Mouse (Mus musculus): Measurements from ENCODE around the gene Pcare. TPM values are rescaled to one million over a fixed set of nuclear protein-coding genes. Genes with fewer than 3 reads are reported as not detected.

The Pcare gene
- polyA plus RNA-seq, 1 experiment from 2014 or later: not detected

- no peak for ATAC-seq (replicated peaks; ENCODE audit: insufficient number of reproducible peaks, low FRiP score, low TSS enrichment, low read depth)
- no peak overlapping the region for H3K4me2 ChIP-seq (ENCODE audit: low read depth, low read length)
- H3K4me1 ChIP-seq (ENCODE audit: control insufficient read depth, insufficient read depth, low read length): no peaks in the 10 kb centered on the region
- no peak overlapping the region for H3K4me3 ChIP-seq (ENCODE audit: low read depth, low read length)
- H3K36me3 ChIP-seq (replicated peaks; ENCODE audit: control insufficient read depth, insufficient read depth, low read depth, low read length): no peaks in the 10 kb centered on the region
- WGBS: 72% methylated on average over 7 of the region's 7 CpGs
- no peak overlapping the region for H3K27ac ChIP-seq (replicated peaks; ENCODE audit: low read depth, low read length)
- DNase-seq (ENCODE audit: low spot score): no peak
- no peak overlapping the region for H3K9ac ChIP-seq (replicated peaks; ENCODE audit: low read length)
- no peaks in the 10 kb centered on the region for H3K9me3 ChIP-seq (replicated peaks; ENCODE audit: control insufficient read depth, low read length)
- H3K27me3 ChIP-seq (ENCODE audit: control insufficient read depth, insufficient read depth, low read length): no peaks in the 10 kb centered on the region
Observed at GRCm38 (mm10) chr17:71760536-71760935, 7.8 kb upstream of the Pcare start.

- Histone ChIP-seq H3K9me3 (replicated peaks; ENCODE audit: control insufficient read depth, low read length) (no peaks in the 10 kb centered on the region), H3K27ac (replicated peaks; ENCODE audit: low read depth, low read length) (no peak overlapping the region), H3K27me3 (ENCODE audit: control insufficient read depth, insufficient read depth, low read length) (no peaks in the 10 kb centered on the region), H3K9ac (replicated peaks; ENCODE audit: low read length) (no peak overlapping the region), H3K4me1 (ENCODE audit: control insufficient read depth, insufficient read depth, low read length) (no peaks in the 10 kb centered on the region), H3K4me2 (ENCODE audit: low read depth, low read length) (no peak overlapping the region), H3K36me3 (replicated peaks; ENCODE audit: control insufficient read depth, insufficient read depth, low read depth, low read length) (no peaks in the 10 kb centered on the region), H3K4me3 (ENCODE audit: low read depth, low read length) (no peak overlapping the region)
- WGBS: 77% methylated on average over 9 of the region's 9 CpGs
- ATAC-seq (replicated peaks; ENCODE audit: insufficient number of reproducible peaks, low FRiP score, low TSS enrichment, low read depth) (no peak), DNase-seq (ENCODE audit: low spot score) (no peak)
Observed at GRCm38 (mm10) chr17:71749616-71750168, 3.0 kb downstream of the Pcare start.

- no peak for ATAC-seq (replicated peaks; ENCODE audit: insufficient number of reproducible peaks, low FRiP score, low TSS enrichment, low read depth)
- no peak for DNase-seq (ENCODE audit: low spot score)
- Histone ChIP-seq H3K4me1 (ENCODE audit: control insufficient read depth, insufficient read depth, low read length) (no peaks in the 10 kb centered on the region), H3K36me3 (replicated peaks; ENCODE audit: control insufficient read depth, insufficient read depth, low read depth, low read length) (no peaks in the 10 kb centered on the region), H3K27ac (replicated peaks; ENCODE audit: low read depth, low read length) (no peak overlapping the region), H3K4me3 (ENCODE audit: low read depth, low read length) (no peak overlapping the region), H3K9ac (replicated peaks; ENCODE audit: low read length) (no peak overlapping the region), H3K9me3 (replicated peaks; ENCODE audit: control insufficient read depth, low read length) (no peaks in the 10 kb centered on the region), H3K4me2 (ENCODE audit: low read depth, low read length) (no peak overlapping the region), H3K27me3 (ENCODE audit: control insufficient read depth, insufficient read depth, low read length) (no peaks in the 10 kb centered on the region)
- 87% methylated on average over 8 of the region's 8 CpGs for WGBS
Observed at GRCm38 (mm10) chr17:71747561-71747960, 5.1 kb downstream of the Pcare start.

GRCm38 (mm10) chr17:71746114-71746513 is 6.6 kb downstream of the Pcare start:
- H3K4me1 ChIP-seq (ENCODE audit: control insufficient read depth, insufficient read depth, low read length): no peaks in the 10 kb centered on the region
- H3K4me3 ChIP-seq (ENCODE audit: low read depth, low read length): no peak overlapping the region
- WGBS: 88% methylated on average over 9 of the region's 9 CpGs
- H3K36me3 ChIP-seq (replicated peaks; ENCODE audit: control insufficient read depth, insufficient read depth, low read depth, low read length): no peaks in the 10 kb centered on the region
- DNase-seq (ENCODE audit: low spot score): no peak
- H3K9me3 ChIP-seq (replicated peaks; ENCODE audit: control insufficient read depth, low read length): no peaks in the 10 kb centered on the region
- no peak overlapping the region for H3K9ac ChIP-seq (replicated peaks; ENCODE audit: low read length)
- H3K27me3 ChIP-seq (ENCODE audit: control insufficient read depth, insufficient read depth, low read length): no peaks in the 10 kb centered on the region
- ATAC-seq (replicated peaks; ENCODE audit: insufficient number of reproducible peaks, low FRiP score, low TSS enrichment, low read depth): no peak
- no peak overlapping the region for H3K27ac ChIP-seq (replicated peaks; ENCODE audit: low read depth, low read length)
- H3K4me2 ChIP-seq (ENCODE audit: low read depth, low read length): no peak overlapping the region

- H3K27ac ChIP-seq (replicated peaks; ENCODE audit: low read depth, low read length): no peak overlapping the region
- H3K27me3 ChIP-seq (ENCODE audit: control insufficient read depth, insufficient read depth, low read length): no peaks in the 10 kb centered on the region
- DNase-seq (ENCODE audit: low spot score) (no peak), ATAC-seq (replicated peaks; ENCODE audit: insufficient number of reproducible peaks, low FRiP score, low TSS enrichment, low read depth) (no peak)
- H3K4me2 ChIP-seq (ENCODE audit: low read depth, low read length): no peak overlapping the region
- H3K4me3 ChIP-seq (ENCODE audit: low read depth, low read length): no peak overlapping the region
- H3K4me1 ChIP-seq (ENCODE audit: control insufficient read depth, insufficient read depth, low read length): no peaks in the 10 kb centered on the region
- H3K36me3 ChIP-seq (replicated peaks; ENCODE audit: control insufficient read depth, insufficient read depth, low read depth, low read length): no peaks in the 10 kb centered on the region
- H3K9me3 ChIP-seq (replicated peaks; ENCODE audit: control insufficient read depth, low read length): no peaks in the 10 kb centered on the region
- no peak overlapping the region for H3K9ac ChIP-seq (replicated peaks; ENCODE audit: low read length)
- 34% methylated on average over 5 of the region's 5 CpGs for WGBS
Observed at GRCm38 (mm10) chr17:71742935-71743334, 9.8 kb downstream of the Pcare start.

GRCm38 (mm10) chr17:71742156-71742555 is 10.5 kb downstream of the Pcare start:
- WGBS: 89% methylated on average over 3 of the region's 3 CpGs
- DNase-seq (ENCODE audit: low spot score): no peak
- Histone ChIP-seq H3K27ac (replicated peaks; ENCODE audit: low read depth, low read length) (no peak overlapping the region), H3K27me3 (ENCODE audit: control insufficient read depth, insufficient read depth, low read length) (no peaks in the 10 kb centered on the region), H3K4me3 (ENCODE audit: low read depth, low read length) (no peak overlapping the region), H3K9me3 (replicated peaks; ENCODE audit: control insufficient read depth, low read length) (no peaks in the 10 kb centered on the region), H3K4me2 (ENCODE audit: low read depth, low read length) (no peak overlapping the region), H3K4me1 (ENCODE audit: control insufficient read depth, insufficient read depth, low read length) (no peaks in the 10 kb centered on the region), H3K9ac (replicated peaks; ENCODE audit: low read length) (no peak overlapping the region), H3K36me3 (replicated peaks; ENCODE audit: control insufficient read depth, insufficient read depth, low read depth, low read length) (no peaks in the 10 kb centered on the region)
- no peak for ATAC-seq (replicated peaks; ENCODE audit: insufficient number of reproducible peaks, low FRiP score, low TSS enrichment, low read depth)

- H3K27me3 ChIP-seq (ENCODE audit: control insufficient read depth, insufficient read depth, low read length): no peaks in the 10 kb centered on the region
- no peaks in the 10 kb centered on the region for H3K9me3 ChIP-seq (replicated peaks; ENCODE audit: control insufficient read depth, low read length)
- no peak overlapping the region for H3K4me2 ChIP-seq (ENCODE audit: low read depth, low read length)
- ATAC-seq (replicated peaks; ENCODE audit: insufficient number of reproducible peaks, low FRiP score, low TSS enrichment, low read depth) (no peak), DNase-seq (ENCODE audit: low spot score) (no peak)
- no peak overlapping the region for H3K4me3 ChIP-seq (ENCODE audit: low read depth, low read length)
- no peaks in the 10 kb centered on the region for H3K36me3 ChIP-seq (replicated peaks; ENCODE audit: control insufficient read depth, insufficient read depth, low read depth, low read length)
- H3K27ac ChIP-seq (replicated peaks; ENCODE audit: low read depth, low read length): no peak overlapping the region
- no peak overlapping the region for H3K9ac ChIP-seq (replicated peaks; ENCODE audit: low read length)
- H3K4me1 ChIP-seq (ENCODE audit: control insufficient read depth, insufficient read depth, low read length): no peaks in the 10 kb centered on the region
- WGBS: 65% methylated on average over 3 of the region's 3 CpGs
Observed at GRCm38 (mm10) chr17:71736442-71736841, 16.3 kb downstream of the Pcare start.

GRCm38 (mm10) chr17:71730655-71731054 is 22.0 kb downstream of the Pcare start:
- H3K4me2 ChIP-seq (ENCODE audit: low read depth, low read length): no peak overlapping the region
- 71% methylated on average over 2 of the region's 2 CpGs for WGBS
- no peaks in the 10 kb centered on the region for H3K36me3 ChIP-seq (replicated peaks; ENCODE audit: control insufficient read depth, insufficient read depth, low read depth, low read length)
- H3K4me3 ChIP-seq (ENCODE audit: low read depth, low read length): no peak overlapping the region
- DNase-seq (ENCODE audit: low spot score): no peak
- ATAC-seq (replicated peaks; ENCODE audit: insufficient number of reproducible peaks, low FRiP score, low TSS enrichment, low read depth): no peak
- H3K9me3 ChIP-seq (replicated peaks; ENCODE audit: control insufficient read depth, low read length): no peaks in the 10 kb centered on the region
- no peak overlapping the region for H3K27ac ChIP-seq (replicated peaks; ENCODE audit: low read depth, low read length)
- H3K27me3 ChIP-seq (ENCODE audit: control insufficient read depth, insufficient read depth, low read length): no peaks in the 10 kb centered on the region
- H3K9ac ChIP-seq (replicated peaks; ENCODE audit: low read length): no peak overlapping the region
- H3K4me1 ChIP-seq (ENCODE audit: control insufficient read depth, insufficient read depth, low read length): no peaks in the 10 kb centered on the region

Data from embryonic facial prominence, embryonic 11.5 days (tissue).